ENCODE assay signal across 16 mouse cellular contexts in the genomic region with DNA sequence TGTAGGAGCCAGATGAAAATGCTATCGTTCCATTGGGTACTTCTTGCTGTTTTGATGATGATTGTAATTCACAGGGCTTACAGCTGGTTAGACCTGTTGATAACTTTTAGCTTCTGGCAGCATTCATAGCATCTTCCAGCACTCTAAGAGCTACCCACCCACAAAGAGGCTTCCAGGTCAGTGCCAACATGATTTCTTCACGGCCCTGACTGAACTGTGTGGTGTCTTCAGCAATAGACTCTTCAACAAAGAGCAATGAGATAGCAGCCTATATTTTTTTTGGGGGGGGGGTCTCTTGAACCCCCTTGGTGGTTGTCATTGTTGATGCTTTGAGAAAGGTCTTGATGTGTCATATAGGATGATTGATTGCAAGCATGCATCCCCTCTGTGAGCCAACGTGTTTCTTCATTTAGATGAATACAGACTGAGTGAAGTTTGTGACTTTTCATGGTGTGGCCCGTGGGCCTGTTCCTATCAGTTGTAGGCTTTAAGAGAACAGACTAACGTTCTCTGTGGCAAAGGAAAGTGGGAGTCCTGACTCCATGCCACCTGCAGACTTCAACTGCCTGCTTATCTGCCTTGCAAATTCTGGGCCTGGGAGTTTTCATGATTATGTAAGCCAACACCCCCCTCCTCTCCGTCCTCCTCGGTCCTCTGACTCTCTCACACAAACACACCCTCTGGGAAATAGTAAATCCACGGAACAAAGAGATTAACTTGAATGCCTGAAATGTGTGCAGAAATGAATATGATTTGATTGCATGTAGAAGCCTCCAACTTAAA.
DNase-seq lines count a peak whose midpoint lies in the region; ATAC-seq lines count a peak whose summit lies in the region.
"Had no signal": no experiment of that assay in that cellular context is flagged by ENCODE, and none has a peak within 500 bp of the region (broad histone marks: within the 10 kb centered on the region; RNA-seq: fewer than 3 reads in every experiment).

No protein-coding gene starts in this region.

- H3K4me1 ChIP-seq in forebrain, embryonic 10.5 days = peaks cover 10% of the 10 kb centered on the region
- H3K4me1 ChIP-seq in forebrain, embryonic 16.5 days (replicated peaks; ENCODE audit: control insufficient read depth, insufficient read depth, low read length) = no peaks in the 10 kb centered on the region
- no peaks in the 10 kb centered on the region for H3K4me1 ChIP-seq in midbrain, embryonic 16.5 days (ENCODE audit: control insufficient read depth, insufficient read depth, low read length)
- H3K4me1 ChIP-seq in midbrain, embryonic 10.5 days = peaks cover 13% of the 10 kb centered on the region
- H3K4me1 ChIP-seq in liver, embryonic 11.5 days (replicated peaks; ENCODE audit: control insufficient read depth, insufficient read depth, low read length) = peaks cover 40% of the 10 kb centered on the region
- H3K4me1 ChIP-seq: neural tube, embryonic 12.5 days had no signal

- no peak overlapping the region for H3K4me2 ChIP-seq in forebrain, embryonic 16.5 days (ENCODE audit: low read length)
- no peak overlapping the region for H3K4me2 ChIP-seq in midbrain, embryonic 16.5 days (ENCODE audit: low read length)
- H3K4me2 ChIP-seq in liver, embryonic 11.5 days = no peak overlapping the region
- H3K4me2 ChIP-seq: neural tube, embryonic 12.5 days had no signal

- ATAC-seq in forebrain, embryonic 16.5 days = no peak
- 0 out of 2 replicates have a peak, but pooled peaks have one; percentile 11 for ATAC-seq in midbrain, embryonic 16.5 days
- peak; percentile 61 for ATAC-seq in liver, embryonic 11.5 days (replicated peaks; ENCODE audit: low FRiP score)
- peak; percentile 74 for ATAC-seq in megakaryocyte progenitor cell, adult 5-6 weeks (replicated peaks; ENCODE audit: poor library complexity)

- 0 out of 2 replicates have a peak, but pooled peaks cover 10% of the 10 kb centered on the region for H3K36me3 ChIP-seq in forebrain, embryonic 10.5 days (replicated peaks)
- no peaks in the 10 kb centered on the region for H3K36me3 ChIP-seq in forebrain, embryonic 16.5 days (ENCODE audit: control insufficient read depth, insufficient read depth)
- H3K36me3 ChIP-seq in midbrain, embryonic 16.5 days (ENCODE audit: control insufficient read depth, insufficient read depth, low read length) = no peaks in the 10 kb centered on the region
- no peaks in the 10 kb centered on the region for H3K36me3 ChIP-seq in midbrain, embryonic 10.5 days
- peaks cover 6% of the 10 kb centered on the region; the same call in 1 of the 2 replicates for H3K36me3 ChIP-seq in liver, embryonic 11.5 days (ENCODE audit: control insufficient read depth, insufficient read depth, low read length)
- H3K36me3 ChIP-seq: neural tube, embryonic 12.5 days had no signal

- no peaks in the 10 kb centered on the region for H3K27me3 ChIP-seq in forebrain, embryonic 10.5 days (ENCODE audit: poor library complexity, severe bottlenecking)
- no peaks in the 10 kb centered on the region for H3K27me3 ChIP-seq in forebrain, embryonic 16.5 days (replicated peaks; ENCODE audit: control insufficient read depth, insufficient read depth, low read length)
- H3K27me3 ChIP-seq in midbrain, embryonic 16.5 days (ENCODE audit: control insufficient read depth, insufficient read depth, low read depth, low read length) = no peaks in the 10 kb centered on the region
- no peaks in the 10 kb centered on the region for H3K27me3 ChIP-seq in midbrain, embryonic 10.5 days (ENCODE audit: low read depth, poor library complexity, severe bottlenecking)
- no peaks in the 10 kb centered on the region for H3K27me3 ChIP-seq in liver, embryonic 11.5 days (replicated peaks; ENCODE audit: control insufficient read depth, insufficient read depth, low read length)
- H3K27me3 ChIP-seq: neural tube, embryonic 12.5 days had no signal

- WGBS in forebrain, embryonic 10.5 days = 78% methylated on average over 8 of the region's 8 CpGs
- 64% methylated on average over 8 of the region's 8 CpGs for WGBS in forebrain, embryonic 16.5 days
- 49% methylated on average over 8 of the region's 8 CpGs for WGBS in midbrain, embryonic 16.5 days
- WGBS in midbrain, embryonic 10.5 days = 64% methylated on average over 8 of the region's 8 CpGs
- 46% methylated on average over 8 of the region's 8 CpGs for WGBS in liver, embryonic 11.5 days

- no peak overlapping the region for H3K9ac ChIP-seq in forebrain, embryonic 16.5 days (replicated peaks; ENCODE audit: low read depth, low read length)
- H3K9ac ChIP-seq in midbrain, embryonic 16.5 days (ENCODE audit: low read depth, low read length) = no peak overlapping the region
- no peak overlapping the region for H3K9ac ChIP-seq in liver, embryonic 11.5 days (ENCODE audit: low read depth, low read length)
- H3K9ac ChIP-seq: neural tube, embryonic 12.5 days had no signal

- 0 out of 2 replicates have a peak overlapping the region, but pooled peaks have one; percentile 13 for H3K27ac ChIP-seq in forebrain, embryonic 10.5 days
- H3K27ac ChIP-seq in forebrain, embryonic 16.5 days (ENCODE audit: low read length) = no peak overlapping the region
- H3K27ac ChIP-seq in midbrain, embryonic 16.5 days (ENCODE audit: low read length) = no peak overlapping the region
- no peak overlapping the region for H3K27ac ChIP-seq in midbrain, embryonic 10.5 days (replicated peaks)
- peak overlapping the region; percentile 62 for H3K27ac ChIP-seq in liver, embryonic 11.5 days (ENCODE audit: low read depth, low read length)
- H3K27ac ChIP-seq: layer of hippocampus, adult 2 months; neural tube, embryonic 12.5 days had no signal

- DNase-seq in forebrain, embryonic 10.5 days (ENCODE audit: extremely low spot score, low spot score) = no peak
- DNase-seq in midbrain, embryonic 10.5 days (ENCODE audit: low spot score) = no peak
- no peak for DNase-seq in liver, embryonic 11.5 days (ENCODE audit: low spot score)
- no peak for DNase-seq in adrenal gland, adult (ENCODE audit: inconsistent age in 2 of 2, low spot score in 1 of 2)
- no peak for DNase-seq in adrenal gland, postnatal 25 days
- DNase-seq: cerebellum, adult 18-20 months; cerebellum, postnatal 36 days; gastrocnemius, postnatal 10 days; kidney, adult 18-20 months; lung, postnatal 10 days; right cerebral cortex, postnatal 14 days had no signal

- H3K9me3 ChIP-seq in forebrain, embryonic 10.5 days = no peaks in the 10 kb centered on the region
- no peaks in the 10 kb centered on the region for H3K9me3 ChIP-seq in forebrain, embryonic 16.5 days (ENCODE audit: control insufficient read depth, low read length)
- no peaks in the 10 kb centered on the region for H3K9me3 ChIP-seq in midbrain, embryonic 16.5 days (replicated peaks; ENCODE audit: control insufficient read depth, low read length, poor library complexity, severe bottlenecking)
- H3K9me3 ChIP-seq in midbrain, embryonic 10.5 days (replicated peaks) = no peaks in the 10 kb centered on the region
- no peaks in the 10 kb centered on the region for H3K9me3 ChIP-seq in liver, embryonic 11.5 days (ENCODE audit: control insufficient read depth, low read length)
- H3K9me3 ChIP-seq: neural tube, embryonic 12.5 days had no signal

- H3K4me3 ChIP-seq in forebrain, embryonic 10.5 days = no peak overlapping the region
- H3K4me3 ChIP-seq in forebrain, embryonic 16.5 days (replicated peaks; ENCODE audit: low read length) = no peak overlapping the region
- no peak overlapping the region for H3K4me3 ChIP-seq in midbrain, embryonic 16.5 days (ENCODE audit: low read depth, low read length)
- H3K4me3 ChIP-seq in midbrain, embryonic 10.5 days = no peak overlapping the region
- H3K4me3 ChIP-seq in liver, embryonic 11.5 days (ENCODE audit: low read depth, low read length) = no peak overlapping the region
- H3K4me3 ChIP-seq: layer of hippocampus, adult 2 months; neural tube, embryonic 12.5 days had no signal

Comparison
In these comparisons a context has a peak if more than half of its experiments do, and no peak if none do; other contexts are left out.
1. H3K27ac ChIP-seq: peak in forebrain, embryonic 10.5 days (single experiment) and liver, embryonic 11.5 days (single experiment); none in forebrain, embryonic 16.5 days (single experiment), midbrain, embryonic 16.5 days (single experiment) and midbrain, embryonic 10.5 days (single experiment).